Mouse (Mus musculus) neural tube, embryonic 11.5 days (tissue): ENCODE results near the gene Dlat. TPM values are rescaled to one million over a fixed set of nuclear protein-coding genes. Genes with fewer than 3 reads are reported as not detected.
A peak's percentile ranks its signal among the peaks of the same experiment; 100 is the strongest.

ENCODE experiments used
- ATAC-seq: fragments of 200-750 bp; cut with Nextera tagmentation; 2 replicates; pipeline ENCODE4 v1.8.0; 2017; ENCODE audit warnings: moderate number of reproducible peaks, mild to moderate bottlenecking, moderate TSS enrichment, moderate library complexity; ENCODE audit not compliant: insufficient read depth, low FRiP score, low TSS enrichment
- DNase-seq: peaks from one replicate; pipeline ENCODE4 v3.0.0-alpha.2; 2015; ENCODE audit warnings: low spot score
- H3K27ac ChIP-seq: fragments of 300-500 bp; sonication (generic); 2 replicates; pipeline ENCODE4 v1.5.1; 2014; ENCODE audit warnings: low read depth, mild to moderate bottlenecking, low read length
- H3K27me3 ChIP-seq: fragments of 300-500 bp; sonication (generic); 2 replicates; pipeline ENCODE4 v1.6.1; 2014; ENCODE audit warnings: mild to moderate bottlenecking, low read length, mixed read lengths; ENCODE audit not compliant: control insufficient read depth, insufficient read depth
- H3K36me3 ChIP-seq: fragments of 300-500 bp; sonication (generic); 2 replicates; pipeline ENCODE4 v1.6.1; 2014; ENCODE audit warnings: mild to moderate bottlenecking, low read length, moderate library complexity, mixed read lengths; ENCODE audit not compliant: control insufficient read depth, insufficient read depth
- H3K4me1 ChIP-seq: fragments of 300-500 bp; sonication (generic); 2 replicates; pipeline ENCODE4 v1.6.1; 2014; ENCODE audit warnings: low read length, mixed read lengths; ENCODE audit not compliant: control insufficient read depth, insufficient read depth
- H3K4me2 ChIP-seq: fragments of 300-500 bp; sonication (generic); 2 replicates; pipeline ENCODE4 v1.6.1; 2014; ENCODE audit warnings: low read depth, mild to moderate bottlenecking, moderate library complexity
- H3K4me3 ChIP-seq: fragments of 300-500 bp; sonication (generic); 2 replicates; pipeline ENCODE4 v1.5.1; 2014; ENCODE audit warnings: low read depth, low read length
- H3K9ac ChIP-seq: fragments of 300-500 bp; sonication (generic); 2 replicates; pipeline ENCODE4 v1.6.1; 2014; ENCODE audit warnings: mild to moderate bottlenecking, low read length
- H3K9me3 ChIP-seq: fragments of 300-500 bp; sonication (generic); 2 replicates; pipeline ENCODE4 v1.6.1; 2016; ENCODE audit warnings: low read length; ENCODE audit not compliant: control insufficient read depth
- WGBS: fragments of 180-500 bp; shearing (Covaris S2); extraction: QIAGEN DNeasy Blood & Tissue Kit; methylation state at CpG from one replicate; pipeline ENCODE4 v1.1.7; 2014; 5-methylcytosine and 5-hydroxymethylcytosine counted together
- polyA plus RNA-seq: library from polyadenylated mRNA; unstranded; fragments of >200 nt; fragmentation: Nextera tagmentation; extraction: Ambion mirVana; gene quantifications from 2 replicates; pipeline ENCODE4 v1.2.1, GENCODE M21; 2014

The Dlat gene
- polyA plus RNA-seq, result 70.6 and 74.9 TPM in 2 replicates

DNA sequence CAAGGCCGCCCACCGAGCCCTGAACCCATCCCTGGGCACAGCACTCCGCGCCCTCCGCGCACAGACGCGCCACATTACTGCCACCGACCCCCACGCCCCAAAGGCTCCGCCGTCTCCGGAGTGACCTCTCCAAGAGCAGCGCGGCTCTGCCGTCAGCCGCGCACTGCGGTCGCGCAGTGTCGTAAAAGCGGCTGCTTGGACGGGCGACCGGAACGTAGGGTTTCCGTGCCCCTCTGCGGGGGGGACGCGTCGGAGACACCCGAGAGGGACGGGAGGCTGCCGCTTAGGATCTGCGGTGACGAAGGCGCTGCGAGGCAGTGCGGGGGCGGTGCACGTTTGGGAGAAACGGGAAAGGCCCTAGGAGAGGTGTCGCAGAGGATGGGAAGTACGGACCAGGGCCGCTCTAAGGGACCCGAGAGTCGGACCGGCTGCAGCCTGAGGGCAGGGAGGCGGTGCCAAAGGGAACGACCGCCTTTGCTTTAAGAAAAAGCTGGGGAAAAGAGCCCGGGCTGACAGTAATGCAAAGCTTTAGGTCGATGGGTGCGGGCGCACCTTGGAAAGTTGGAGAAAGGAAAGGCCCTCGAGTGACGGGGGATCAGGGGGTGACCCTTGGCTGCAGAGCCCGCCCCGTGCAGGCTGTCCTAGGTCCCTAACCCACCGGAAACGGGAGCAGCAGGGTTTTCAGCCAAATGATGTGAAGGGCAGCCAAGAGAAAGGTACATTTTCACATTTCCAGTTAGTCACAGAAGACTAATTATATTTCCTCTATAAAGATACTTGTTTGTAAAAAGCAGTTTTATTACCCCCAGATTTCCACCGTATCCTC is at the start of gene Dlat:
Gene Dlat (minus strand): TSS at position 389 of the 826 bp plus-strand sequence.
- under 1% methylated on average over 59 of the region's 63 CpGs for WGBS
- Histone ChIP-seq H3K27me3 (no peaks in the 10 kb centered on the region), H3K9me3 (no peaks in the 10 kb centered on the region), H3K4me3 (peak within 1 kb of the TSS; percentile 64), H3K9ac (peak within 1 kb of the TSS; percentile 85), H3K4me1 (peaks cover 8% of the 10 kb centered on the region), H3K4me2 (peak within 1 kb of the TSS; percentile 81), H3K36me3 (no peaks in the 10 kb centered on the region), H3K27ac (peak within 1 kb of the TSS; percentile 70)
- ATAC-seq (peak; percentile 89), DNase-seq (peak; percentile 92)

- ATAC-seq (no peak), DNase-seq (no peak)
- H3K4me3 ChIP-seq, result no peak overlapping the region
- H3K4me1 ChIP-seq, result no peaks in the 10 kb centered on the region
- H3K27ac ChIP-seq, result no peak overlapping the region
- no peaks in the 10 kb centered on the region for H3K27me3 ChIP-seq
- 0 out of 2 replicates have a peak, but pooled peaks cover 6% of the 10 kb centered on the region for H3K36me3 ChIP-seq
- 26% methylated on average over 2 of the region's 2 CpGs for WGBS
- H3K4me2 ChIP-seq, result no peak overlapping the region
- H3K9ac ChIP-seq, result no peak overlapping the region
- H3K9me3 ChIP-seq, result no peaks in the 10 kb centered on the region
Measured at GRCm38 (mm10) chr9:50709108-50709507, 49.5 kb upstream of the Dlat start.

DNA sequence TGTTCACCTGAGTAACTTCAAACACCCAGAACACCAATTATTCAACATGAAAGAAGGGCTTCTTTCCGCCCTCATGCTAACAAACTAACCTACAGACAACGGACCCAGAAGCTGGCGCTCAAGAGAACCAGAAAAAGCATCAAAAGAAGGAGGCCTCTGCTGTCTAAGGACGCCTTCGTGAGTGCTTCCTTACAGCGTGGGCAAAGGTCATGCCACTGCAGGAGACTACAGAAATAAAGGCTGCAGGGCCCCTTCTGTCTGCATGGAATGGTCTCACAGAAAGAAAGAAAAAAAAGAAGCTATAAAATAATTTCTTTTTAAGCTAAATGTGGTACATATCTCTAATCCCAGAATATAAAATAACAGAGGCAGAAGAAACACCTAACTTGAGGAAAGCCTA is 45.3 kb upstream of the Dlat start:
- no peak for ATAC-seq
- Histone ChIP-seq H3K27ac (no peak overlapping the region), H3K36me3 (0 out of 2 replicates have a peak, but pooled peaks cover 4% of the 10 kb centered on the region), H3K4me2 (no peak overlapping the region), H3K4me1 (no peaks in the 10 kb centered on the region), H3K27me3 (0 out of 2 replicates have a peak, but pooled peaks cover 5% of the 10 kb centered on the region), H3K4me3 (no peak overlapping the region), H3K9me3 (no peaks in the 10 kb centered on the region), H3K9ac (no peak overlapping the region)
- 34% methylated on average over 6 of the region's 6 CpGs for WGBS
- DNase-seq, result no peak

DNA sequence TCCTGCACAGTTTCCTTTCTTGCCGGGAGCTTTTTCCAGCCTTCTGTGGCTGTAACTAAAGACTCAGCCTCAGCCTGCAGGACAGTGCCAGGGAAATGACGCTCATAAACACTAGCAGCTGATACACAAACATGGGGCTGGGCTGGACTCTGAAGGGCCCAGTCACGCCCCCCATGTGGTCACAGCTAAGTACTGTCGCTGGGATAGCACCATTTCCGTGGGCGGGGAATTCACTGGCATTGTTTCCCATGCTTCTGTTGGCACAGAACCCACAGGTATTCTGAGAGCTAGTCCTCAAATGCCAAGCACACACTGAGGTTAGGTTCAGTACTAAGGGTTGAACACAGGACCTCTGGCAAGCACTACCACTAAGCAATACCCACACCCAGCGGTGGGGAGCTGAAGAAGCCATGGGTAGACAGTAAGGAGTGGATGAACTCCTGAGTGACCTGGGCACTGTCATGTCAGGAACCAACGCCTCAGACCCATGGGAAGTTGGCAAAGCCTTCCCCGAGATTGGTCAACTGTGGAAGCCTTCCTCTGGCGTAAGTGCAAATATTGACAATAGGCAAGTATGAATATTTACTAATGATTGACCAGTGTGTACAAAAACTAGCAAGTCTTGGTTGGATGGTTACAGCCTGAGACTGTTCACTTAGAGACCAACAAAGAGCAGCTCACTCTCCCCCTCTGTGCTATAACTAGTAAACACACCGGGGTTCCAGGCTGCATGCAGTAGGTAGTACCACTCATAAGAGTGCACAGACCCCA is 41.5 kb upstream of the Dlat start:
- 62% methylated on average over 11 of the region's 11 CpGs for WGBS
- Histone ChIP-seq H3K27me3 (0 out of 2 replicates have a peak, but pooled peaks cover 5% of the 10 kb centered on the region), H3K36me3 (no peaks in the 10 kb centered on the region), H3K27ac (no peak overlapping the region), H3K4me1 (peaks cover 18% of the 10 kb centered on the region), H3K4me3 (no peak overlapping the region), H3K9me3 (no peaks in the 10 kb centered on the region), H3K9ac (no peak overlapping the region), H3K4me2 (no peak overlapping the region)
- DNase-seq, result no peak
- ATAC-seq, result no peak

DNA sequence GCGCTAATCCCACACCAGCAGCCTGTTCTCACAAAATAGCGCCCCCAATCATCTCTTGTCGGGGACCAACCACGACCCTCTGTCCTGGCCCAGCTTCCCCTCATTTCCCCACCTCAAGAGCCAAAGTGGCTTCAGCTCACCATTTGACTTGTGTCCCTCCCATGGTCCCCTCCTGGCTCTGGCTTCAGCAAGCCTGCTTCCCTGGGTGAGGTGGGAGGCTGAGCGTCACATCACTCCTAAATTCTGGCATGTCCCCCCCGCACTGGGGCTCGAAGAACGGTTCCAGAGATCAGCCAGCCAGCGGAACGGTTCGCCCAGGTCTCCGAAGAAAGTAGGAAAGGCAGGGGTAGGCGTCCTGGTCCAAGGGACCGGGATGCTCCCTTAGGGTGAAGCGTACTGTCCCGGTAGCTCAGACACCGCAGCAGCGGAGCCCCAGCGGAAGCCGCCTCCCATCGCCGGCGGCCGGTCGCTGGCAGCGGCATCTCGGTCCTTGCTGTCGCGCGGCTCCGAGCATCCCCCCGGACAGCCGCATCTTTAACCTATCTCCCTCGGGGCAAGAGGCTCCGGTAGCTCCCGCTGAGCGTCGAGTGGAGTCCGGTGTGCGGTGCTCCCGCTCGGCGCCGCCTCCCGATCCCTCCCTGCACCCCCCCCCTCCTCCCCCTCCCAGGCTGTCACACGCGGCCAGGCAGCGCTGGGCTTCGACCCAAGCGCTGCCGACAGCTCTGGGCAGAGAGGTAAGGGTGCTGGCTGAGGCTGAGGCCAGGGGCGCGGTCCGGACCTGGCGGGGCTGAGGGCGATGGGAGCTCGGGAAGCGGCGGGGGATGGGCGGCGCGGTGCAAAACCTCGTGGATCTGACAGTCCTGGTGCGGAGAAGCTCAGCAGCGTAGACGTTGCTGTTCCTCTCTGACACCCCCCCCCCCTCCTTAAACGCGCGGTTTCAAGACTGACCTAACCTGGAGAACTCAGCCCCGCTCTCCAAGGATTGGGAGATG is 39.1 kb upstream of the Dlat start:
- ATAC-seq (peak; percentile 68), DNase-seq (peak; percentile 52)
- Histone ChIP-seq H3K4me2 (peak overlapping the region; percentile 100), H3K27ac (0 out of 2 replicates have a peak overlapping the region, but pooled peaks have one; percentile 46), H3K9ac (peak overlapping the region; percentile 67), H3K36me3 (no peaks in the 10 kb centered on the region), H3K27me3 (0 out of 2 replicates have a peak, but pooled peaks cover 5% of the 10 kb centered on the region), H3K4me3 (peak overlapping the region; percentile 56), H3K9me3 (no peaks in the 10 kb centered on the region), H3K4me1 (peaks cover 21% of the 10 kb centered on the region)
- under 1% methylated on average over 62 of the region's 70 CpGs for WGBS

GRCm38 (mm10) chr9:50697706-50698041 is 38.1 kb upstream of the Dlat start:
- H3K4me3 ChIP-seq, result peak overlapping the region; percentile 56

DNA sequence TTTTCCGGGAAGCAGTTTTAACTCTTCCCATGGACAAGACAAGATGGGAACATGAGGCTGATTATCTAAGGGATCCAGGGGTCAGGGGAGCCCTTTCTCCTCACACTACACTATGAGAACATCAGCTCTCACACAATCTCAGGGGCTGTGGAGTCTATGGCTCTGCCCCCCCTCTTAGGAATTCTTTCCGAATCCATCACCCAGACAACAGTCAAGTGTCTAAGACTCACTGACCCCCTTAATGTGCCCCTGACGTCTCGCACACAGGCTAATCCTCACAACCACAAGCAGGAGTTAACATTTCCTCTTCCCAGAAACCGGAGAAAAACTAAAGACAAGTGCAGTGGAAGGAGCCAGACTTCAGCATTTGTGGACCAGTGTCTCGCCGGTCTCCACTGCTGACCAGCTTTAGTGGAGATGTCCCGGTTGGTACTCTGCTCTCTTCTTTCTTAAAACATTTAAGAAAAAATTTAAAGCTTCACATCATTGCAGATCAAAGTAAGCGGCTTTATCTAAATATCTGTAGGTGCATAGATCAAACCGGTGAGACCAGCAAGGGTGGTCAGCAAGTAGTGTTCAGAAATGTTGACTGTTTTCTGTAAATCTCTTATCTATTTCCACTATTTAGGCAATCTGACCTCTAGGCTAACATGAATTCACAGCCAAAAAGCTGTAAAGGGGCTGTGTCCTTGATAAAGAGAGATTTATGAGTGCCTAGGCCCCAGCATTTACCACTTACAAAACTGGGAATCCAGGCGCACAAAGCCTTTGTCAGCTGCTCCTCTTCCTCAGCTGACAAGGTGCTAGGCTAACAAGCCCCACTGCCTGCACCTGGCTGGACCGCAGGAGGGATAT is 37.5 kb upstream of the Dlat start:
- H3K27me3 ChIP-seq, result 0 out of 2 replicates have a peak, but pooled peaks cover 5% of the 10 kb centered on the region
- peaks cover 31% of the 10 kb centered on the region for H3K4me1 ChIP-seq
- H3K27ac ChIP-seq, result peak overlapping the region; percentile 29; the same call in 1 of the 2 replicates
- WGBS, result 48% methylated on average over 12 of the region's 12 CpGs
- peak overlapping the region; percentile 56 for H3K4me3 ChIP-seq
- peak; percentile 41 for DNase-seq
- ATAC-seq, result no peak
- H3K4me2 ChIP-seq, result peak overlapping the region; percentile 100
- no peaks in the 10 kb centered on the region for H3K36me3 ChIP-seq
- H3K9ac ChIP-seq, result peak overlapping the region; percentile 50
- H3K9me3 ChIP-seq, result no peaks in the 10 kb centered on the region

More at GRCm38 (mm10) chr9:50697706-50698041, 38.1 kb upstream of the Dlat start:
- ATAC-seq (no peak), DNase-seq (peak; percentile 70)
- Histone ChIP-seq H3K9ac (peak overlapping the region; percentile 50), H3K27me3 (0 out of 2 replicates have a peak, but pooled peaks cover 5% of the 10 kb centered on the region), H3K27ac (peak overlapping the region; percentile 29; the same call in 1 of the 2 replicates), H3K9me3 (no peaks in the 10 kb centered on the region), H3K4me1 (peaks cover 31% of the 10 kb centered on the region), H3K4me2 (peak overlapping the region; percentile 100), H3K36me3 (no peaks in the 10 kb centered on the region)
- 2% methylated on average over 12 of the region's 12 CpGs for WGBS
